Mouse (Mus musculus): ENCODE results near the gene Gpr61.

Gene Gpr61

DNA sequence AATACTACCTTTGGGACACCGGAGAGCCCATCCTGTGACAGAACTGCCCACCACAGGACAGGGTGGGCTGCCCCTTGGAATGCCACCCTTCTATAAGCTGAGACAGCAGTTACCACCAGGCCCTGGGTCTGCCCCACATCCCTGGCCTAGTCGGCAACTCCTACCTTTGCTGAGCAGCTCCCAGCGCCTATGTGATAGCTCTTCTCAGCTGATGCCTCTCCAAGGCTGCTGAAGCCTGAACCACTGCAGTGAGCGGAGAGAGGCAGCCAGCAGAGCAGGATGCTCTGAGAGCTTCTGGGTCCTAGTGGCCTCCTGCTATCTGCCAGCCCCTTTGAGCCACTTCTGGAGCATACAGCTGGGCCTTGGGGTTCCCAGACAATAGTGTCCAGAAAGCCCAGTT, at the start of gene Gpr61:
Gpr61 (minus strand) TSS at position 227 of the 400 bp plus-strand sequence.
- DNase-seq, result no peak

DNA sequence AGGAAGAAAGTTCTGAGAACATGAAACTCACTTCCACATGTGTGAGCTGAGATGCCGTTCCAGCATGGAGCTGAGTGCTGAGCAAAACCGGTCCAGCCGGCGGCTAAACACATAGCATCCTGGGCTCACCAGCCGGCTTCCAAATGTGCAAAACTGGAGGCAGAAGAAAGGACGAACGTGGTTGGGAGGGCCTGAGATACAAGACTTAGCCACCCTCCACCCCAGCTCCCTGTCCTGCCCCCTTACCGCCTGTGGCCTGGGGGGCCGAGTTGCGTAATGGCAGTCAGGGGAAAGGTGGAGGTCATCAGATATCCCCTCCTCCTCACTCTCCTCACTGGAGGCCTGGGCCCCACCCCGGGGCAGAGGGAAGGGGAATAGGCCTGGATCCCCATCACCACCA, 49.8 kb upstream of the Gpr61 start:
- no peak for DNase-seq

DNA sequence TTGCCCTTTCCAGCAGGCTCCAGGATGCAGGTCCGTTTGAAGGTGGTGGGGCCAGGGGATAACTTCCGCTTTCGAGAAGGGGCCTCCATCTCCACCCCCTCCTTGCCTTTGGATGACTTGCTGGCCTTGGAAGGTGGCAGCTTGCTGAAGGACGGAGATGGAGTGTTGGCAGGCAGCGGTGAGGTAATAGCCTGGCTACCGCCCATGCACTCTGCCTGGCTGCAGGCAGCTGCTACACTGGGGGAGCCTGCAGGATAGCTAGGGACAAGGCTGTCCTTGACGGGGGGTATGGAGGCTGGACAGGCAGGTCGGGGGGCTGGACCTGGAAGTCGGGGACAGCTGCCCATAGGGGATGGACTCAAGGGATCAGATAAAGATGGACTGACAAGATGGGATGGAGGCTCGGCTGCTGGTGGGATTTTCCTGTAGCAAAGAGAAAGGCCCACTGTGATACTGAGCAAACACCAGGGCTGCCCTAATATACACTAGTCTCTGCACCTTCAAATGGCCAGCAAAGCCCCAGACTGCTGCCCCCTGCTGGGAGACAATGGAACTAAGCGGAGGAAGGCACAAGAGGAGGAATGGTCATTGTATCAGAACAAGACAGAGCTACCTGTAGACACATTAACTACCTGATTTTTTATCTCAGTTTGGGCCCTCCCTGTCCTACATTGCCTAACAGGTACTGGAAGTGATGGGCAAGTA, 49.1 kb upstream of the Gpr61 start:
- DNase-seq, result peak; percentile 77

DNA sequence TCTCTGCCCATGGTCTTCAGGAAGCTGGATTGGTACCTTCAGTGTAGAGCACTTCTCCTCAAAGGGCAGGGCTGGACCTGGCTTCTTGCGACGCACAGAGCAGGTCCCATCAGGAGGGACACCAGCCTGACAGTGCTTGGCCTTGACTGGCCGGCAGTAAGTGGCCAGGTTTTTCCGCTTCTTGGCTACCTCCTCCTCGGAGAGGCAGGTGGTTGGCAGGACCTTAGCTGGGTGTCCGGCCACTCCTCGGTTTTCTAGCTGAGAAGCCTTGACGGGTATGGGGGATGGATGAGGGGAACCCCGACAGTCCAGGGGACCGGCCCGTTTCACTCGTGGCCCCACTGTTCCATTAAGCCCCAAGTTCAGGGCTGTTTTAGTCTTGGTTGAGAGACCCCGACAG, 48.5 kb upstream of the Gpr61 start:
- no peak for DNase-seq

DNA sequence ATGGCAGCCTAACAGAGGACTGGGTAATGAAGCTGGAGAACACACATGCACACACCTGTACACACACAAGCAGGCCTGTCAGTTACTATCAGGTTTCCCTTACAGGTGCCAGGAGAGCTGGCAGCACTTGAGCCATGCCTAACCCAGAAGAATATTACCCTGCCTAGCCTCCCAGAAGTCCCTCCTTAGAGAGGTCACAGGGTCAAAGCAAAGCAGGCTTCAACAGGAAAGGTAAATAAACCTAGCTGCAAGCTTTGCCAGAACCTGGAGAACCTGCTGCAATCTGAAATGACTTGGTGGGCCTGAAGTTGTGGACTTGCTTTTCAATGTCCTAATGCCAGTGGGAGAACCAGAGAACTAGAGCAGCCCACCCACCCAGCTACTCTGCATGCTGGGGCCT, 47.8 kb upstream of the Gpr61 start:
- DNase-seq, result no peak

DNA sequence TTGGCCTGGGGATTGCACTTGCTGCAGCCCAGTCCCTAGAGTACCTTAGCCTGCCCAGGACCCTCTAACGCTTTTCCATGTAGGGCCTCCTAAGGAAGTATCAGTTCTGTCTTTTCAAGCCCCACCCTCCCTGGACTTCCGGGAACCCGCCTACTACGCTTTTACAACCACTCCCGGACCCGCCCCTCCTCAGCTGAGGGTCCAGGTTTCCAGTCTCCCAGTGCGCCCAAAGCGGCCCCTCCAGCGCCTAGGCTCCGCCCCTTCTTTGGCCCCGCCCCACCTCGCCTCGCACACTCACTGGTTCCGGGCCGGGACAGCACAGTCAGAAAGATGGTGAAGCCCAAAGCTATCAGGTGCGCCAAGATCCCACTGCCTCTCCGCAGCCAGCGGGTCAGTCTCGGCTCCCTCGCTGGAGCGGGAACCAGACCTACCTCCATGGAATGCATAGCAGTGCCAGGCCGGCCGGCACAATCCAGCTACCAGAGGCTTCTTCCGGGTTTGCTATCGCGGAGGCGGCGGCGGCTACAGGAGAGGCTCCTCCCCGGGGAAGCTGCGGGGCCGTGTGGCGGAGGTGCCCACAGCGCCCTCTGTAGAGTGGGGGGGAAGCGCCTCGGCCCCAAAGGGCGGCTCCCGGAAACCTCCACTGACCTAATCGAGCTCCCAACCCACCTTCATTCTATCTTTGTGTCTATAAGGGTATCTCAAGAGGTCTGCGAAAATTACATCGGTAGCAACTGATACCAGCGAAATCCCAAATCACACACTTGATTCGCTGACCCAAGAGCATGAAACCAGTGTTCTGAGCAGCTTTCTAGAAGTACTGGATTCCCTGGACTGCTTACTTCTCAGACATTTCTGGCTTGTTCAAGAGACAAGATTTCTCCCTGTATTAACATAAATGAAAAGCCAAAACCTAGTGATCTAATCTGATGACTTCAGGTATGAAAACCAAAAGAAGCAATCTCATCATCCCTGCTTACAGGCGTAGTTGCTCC, 45.9 kb upstream of the Gpr61 start, which contains the start of gene Cyb561d1:
Cyb561d1 (minus strand) TSS at position 884 of the 995 bp plus-strand sequence.
- peak; percentile 94 for DNase-seq

DNA sequence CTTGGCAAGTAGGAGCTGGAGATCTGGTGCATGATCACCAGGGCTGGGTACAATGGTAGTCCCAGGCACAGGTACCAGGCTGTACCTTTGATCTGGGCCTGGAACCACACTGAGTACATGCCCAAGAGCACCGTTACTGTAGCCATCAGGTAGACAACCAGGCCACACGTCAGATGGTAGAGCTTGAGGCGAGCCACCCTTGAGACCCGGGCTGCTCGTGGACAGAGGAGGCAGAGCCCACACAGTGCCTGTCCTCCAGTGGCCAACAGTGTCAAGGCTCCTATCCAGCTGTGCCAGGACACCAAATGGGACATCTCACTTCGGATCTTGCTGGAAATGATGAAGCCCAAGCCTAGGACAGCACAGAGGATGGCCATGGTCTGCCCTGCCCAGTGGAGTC, 44.5 kb upstream of the Gpr61 start:
- DNase-seq, result no peak

DNA sequence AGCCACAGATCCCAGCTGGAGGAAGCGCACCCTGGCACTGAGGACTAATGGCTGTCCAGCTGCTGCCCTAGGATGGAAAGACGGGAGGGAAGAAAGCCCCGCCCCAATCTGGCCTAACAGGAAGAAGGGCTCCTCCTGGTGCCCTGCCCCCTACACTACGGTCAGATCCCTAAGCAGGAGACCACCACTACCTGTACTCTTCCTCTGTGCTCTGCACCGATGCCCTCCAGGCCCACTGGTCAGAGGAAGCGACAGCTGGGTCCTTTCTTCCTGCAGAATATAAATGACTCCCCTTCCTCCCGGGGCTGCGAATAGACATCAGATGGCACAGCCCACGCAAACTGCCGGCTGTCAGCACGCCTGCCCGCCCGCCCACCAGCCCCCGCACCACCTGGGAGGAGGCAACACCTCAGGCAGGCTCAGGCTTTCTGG, 42.4 kb upstream of the Gpr61 start:
- peak; percentile 79 for DNase-seq

DNA sequence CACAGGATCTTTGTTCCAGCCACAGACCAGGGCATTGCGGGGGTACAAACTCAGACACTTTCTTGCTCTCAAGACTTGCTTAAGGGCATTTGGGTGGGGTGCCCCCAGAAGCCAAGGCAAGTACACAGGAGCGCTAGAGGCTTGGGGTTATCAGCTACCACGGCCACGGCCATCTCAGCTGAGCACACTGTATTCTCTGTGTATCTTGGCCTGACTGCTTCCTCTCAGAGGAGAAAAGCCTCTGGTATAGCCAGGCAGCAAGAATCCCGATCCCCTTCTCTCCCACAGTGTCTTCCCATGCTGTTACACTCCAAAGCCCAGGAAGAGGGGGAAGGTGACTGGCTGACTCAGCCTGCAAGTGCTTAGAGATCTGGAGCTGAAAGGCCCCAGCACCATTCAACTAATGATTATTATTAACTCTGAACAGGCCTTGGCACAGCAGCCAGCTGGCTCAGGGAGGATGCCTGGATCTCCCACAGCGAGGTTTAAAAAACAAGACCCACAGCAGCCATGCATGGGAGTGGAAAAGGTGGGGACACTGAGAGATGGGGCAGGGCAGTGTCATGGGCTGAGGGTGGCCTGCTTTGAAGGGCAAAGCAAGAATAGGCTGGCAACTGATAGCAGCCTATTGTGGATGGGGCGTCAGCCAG, 41.4 kb upstream of the Gpr61 start:
- no peak for DNase-seq

DNA sequence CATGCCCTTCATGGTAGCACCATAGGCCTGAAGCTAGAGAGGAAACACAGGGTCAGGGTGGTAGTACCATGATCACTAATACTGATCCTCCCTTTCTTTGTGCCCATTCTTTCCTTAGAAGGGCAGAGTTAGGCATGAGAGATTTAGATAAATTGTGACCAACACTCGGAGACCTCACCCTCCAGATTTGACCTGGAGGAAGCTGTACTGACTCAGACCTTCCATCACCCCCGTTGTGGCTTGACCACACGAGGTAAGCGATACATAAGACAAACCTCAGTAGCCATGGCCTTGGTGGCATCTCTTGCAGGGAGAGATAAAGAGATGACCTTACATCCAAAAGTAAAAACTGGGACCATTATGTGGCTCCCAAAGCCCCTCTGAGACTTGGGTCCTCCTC, 40.6 kb upstream of the Gpr61 start:
- no peak for DNase-seq

DNA sequence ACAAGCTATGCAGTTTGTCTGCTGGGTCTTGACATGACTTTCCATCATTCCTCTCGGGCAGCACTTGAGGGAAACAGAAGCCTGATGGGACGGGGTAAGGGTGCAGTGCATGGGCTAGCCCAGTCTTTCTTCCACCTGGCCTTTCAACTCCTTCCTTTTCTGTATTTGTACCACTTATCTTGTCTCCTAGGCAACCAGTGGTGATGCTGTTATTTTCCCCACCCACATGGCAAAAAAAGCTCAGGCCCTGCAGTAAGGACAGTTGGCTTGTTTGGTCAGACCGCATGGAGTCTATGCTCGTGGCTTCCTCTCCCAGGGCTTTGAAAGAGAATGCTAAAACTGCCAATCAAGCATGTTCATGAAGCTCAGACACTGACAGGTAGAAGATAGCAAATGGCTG, 39.0 kb upstream of the Gpr61 start:
- no peak for DNase-seq

DNA sequence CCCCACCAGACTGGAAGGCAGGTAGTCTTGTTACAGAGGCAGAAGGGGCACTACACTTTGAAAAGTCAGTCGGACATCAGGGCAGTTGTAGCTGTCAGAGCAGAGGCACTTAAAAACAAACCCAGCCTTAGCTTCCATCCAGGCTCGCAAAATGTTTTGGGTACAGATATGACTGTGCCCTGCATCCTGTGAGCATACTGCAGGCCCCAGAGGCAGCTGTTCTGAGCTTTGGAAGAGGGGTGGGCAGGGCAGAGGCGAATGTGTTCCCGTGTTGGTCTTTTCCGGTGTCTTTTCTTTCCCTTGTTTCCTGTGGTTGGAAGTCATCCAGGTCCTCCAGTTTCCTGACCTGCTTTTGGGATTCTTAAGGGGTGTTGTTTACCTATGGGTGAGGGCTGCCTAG, 35.2 kb upstream of the Gpr61 start:
- DNase-seq, result no peak

DNA sequence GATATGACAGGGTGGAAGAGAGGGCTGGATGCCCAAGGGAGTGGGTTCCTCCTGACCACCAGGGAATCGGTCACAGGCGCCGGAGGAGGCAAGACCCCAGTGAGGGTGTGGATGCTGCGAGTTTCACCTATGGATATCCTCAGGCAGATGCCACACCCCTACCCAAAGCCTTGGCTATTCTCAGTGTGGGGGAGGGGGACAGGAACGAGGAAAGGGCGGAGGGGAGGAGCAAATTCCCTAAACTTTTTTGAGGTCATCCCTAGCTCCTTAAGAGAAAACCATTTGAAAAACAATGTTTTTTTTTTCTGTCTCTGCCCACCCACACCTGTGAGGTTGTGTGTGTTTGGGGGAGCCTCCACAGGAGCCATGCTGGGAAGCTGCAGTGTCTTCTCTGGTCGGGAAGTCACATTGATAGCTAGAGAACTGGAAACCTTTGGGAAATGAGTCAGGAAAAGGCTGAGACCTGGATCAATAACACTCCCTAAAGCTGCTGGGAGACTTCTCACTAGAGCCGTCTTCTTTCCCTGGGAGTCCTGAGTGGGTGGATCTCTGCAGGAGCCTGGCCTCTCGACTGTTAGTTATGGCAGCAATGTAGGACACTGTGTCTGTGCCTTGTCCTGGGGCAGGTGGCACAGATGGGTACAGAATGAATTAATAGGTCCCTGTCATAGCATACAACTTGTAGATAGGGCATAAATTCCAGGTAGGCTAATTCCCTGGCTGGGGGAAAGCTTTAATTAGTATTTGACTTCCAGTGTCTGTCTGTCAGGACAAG, 34.2 kb upstream of the Gpr61 start:
- no peak for DNase-seq

DNA sequence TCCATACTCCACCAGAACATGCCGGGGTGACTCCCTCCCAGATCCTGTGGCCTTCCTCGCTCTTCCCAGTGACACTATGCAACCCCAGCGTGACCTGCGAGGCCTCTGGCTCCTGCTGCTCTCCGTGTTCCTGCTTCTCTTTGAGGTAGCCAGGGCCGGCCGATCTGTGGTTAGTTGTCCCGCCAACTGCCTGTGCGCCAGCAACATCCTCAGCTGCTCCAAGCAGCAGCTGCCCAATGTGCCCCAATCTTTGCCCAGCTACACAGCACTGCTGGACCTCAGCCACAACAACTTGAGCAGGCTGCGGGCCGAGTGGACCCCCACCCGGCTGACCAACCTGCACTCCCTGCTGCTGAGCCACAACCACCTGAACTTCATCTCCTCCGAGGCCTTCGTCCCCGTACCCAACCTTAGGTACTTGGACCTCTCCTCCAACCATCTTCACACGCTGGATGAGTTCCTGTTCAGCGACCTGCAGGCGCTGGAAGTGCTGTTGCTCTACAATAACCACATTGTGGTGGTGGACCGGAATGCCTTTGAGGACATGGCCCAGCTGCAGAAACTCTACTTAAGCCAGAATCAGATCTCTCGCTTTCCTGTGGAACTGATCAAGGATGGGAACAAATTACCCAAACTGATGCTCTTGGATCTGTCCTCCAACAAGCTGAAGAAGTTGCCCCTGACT, 32.6 kb upstream of the Gpr61 start:
- no peak for DNase-seq

DNA sequence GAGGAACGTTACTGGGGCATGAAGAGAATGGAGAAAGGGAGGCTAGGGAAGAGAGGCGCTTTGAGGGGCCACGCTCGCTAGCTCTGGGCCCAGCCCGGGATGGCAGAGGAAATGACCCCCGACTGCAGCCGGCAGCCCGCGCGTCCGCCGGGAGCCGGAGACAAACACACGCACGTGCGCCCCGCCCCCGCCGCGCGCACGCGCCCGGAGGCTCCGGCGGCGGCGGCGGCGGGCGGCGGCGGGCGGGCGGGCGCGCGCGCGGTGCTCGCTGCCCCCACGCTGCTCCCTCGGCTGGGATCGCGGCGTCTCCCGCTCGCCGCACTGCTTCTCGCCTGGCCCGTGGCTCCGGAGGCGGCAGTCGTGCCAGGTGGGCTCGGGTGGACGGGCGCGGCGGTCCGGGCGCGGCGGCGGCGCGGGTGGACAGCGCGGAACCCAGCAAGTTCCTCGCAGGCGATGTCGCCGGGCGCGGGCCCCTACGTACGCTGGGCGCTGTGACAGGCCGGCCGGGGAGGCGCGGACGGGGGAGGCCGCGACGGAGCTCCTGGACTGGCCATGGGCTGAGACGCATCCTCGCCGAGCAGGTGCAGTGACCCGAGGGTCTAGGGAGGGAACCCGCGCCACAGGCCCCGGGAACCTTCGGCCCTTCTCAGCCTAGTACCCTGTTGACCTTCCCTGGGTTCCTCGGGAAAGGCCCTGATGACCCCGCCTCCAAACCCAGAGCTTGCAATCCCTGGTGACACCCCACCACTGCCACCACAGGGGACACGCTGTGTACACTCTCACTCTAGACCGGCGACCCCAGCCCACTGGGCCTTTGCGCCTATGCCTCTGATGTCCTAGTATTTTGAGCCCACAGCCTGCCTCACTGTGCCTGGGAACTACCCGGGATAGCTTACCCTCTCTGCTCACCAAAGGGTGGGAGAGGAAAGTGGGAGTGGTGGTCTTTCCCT, 31.7 kb upstream of the Gpr61 start, which contains the start of gene Amigo1:
Amigo1 (plus strand) TSS at position 238 of the 950 bp plus-strand sequence.
- peak; percentile 86 for DNase-seq

DNA sequence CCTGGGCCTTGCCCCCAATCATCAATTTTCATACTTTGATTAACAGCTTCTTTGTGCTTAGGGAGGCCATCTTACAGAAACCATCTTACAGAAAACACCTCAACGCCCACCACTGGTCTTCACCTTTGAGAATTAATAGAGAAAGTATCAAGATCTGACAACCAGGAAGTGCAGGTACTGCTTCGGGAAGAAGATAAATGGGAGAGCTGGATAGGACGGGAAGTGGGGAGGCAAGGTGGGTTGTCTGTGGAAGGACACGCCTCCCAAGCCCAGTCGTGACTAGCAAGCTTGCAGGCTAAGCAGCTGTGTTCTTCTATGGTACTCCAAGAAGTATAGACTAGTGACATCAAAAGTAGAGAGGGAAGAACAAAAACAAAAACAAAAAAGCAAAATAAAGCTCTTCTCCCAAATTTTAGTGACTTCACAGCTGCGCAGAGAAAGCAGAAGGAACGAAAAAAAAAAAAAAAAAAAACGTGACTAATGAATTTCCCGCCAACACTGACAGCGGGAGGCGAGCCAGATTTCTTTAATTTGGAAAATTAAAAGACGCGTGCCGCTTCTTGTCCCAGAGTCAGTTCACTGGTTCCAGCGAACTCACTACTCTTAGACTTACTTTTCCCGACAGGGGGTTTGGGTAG, 30.9 kb upstream of the Gpr61 start:
- DNase-seq, result no peak

DNA sequence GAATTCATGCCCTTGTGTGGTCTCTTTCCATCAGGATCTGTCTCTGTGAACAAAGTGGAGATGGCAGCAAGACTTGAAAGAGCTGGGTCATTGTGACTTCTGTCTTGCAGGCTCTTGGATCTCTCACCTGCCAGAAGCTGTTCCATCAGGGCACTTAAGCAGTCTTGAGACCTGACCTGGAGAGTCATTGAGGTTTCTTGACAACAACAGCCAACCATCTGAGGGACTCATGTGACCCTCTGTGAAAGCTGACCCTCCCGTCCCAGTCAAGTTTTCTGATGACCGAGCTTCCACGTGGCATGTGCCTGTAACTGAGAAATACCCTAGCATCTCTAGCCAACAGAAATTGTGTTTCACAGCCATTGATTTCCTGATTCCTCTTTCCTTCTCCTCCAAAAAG, 30.1 kb upstream of the Gpr61 start:
- no peak for DNase-seq

DNA sequence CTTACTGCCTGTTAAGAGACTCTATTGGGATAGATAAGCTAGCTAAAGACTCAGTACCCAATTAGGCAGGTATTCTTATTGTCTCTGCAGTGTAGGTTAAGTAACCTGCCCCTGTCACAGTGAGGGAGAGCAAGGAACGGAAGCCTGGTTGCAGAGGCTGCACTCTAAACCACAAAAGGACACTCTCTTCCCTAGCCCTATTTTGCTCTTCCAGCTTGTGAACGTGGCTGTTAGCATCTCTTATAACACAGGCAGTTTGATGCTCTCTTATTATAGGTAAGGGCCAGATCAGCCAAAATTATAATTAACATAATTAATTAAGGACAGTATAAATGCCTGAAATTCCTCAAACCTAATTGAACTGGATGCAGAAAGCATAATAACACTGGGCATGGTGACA, 25.8 kb upstream of the Gpr61 start:
- DNase-seq, result no peak

DNA sequence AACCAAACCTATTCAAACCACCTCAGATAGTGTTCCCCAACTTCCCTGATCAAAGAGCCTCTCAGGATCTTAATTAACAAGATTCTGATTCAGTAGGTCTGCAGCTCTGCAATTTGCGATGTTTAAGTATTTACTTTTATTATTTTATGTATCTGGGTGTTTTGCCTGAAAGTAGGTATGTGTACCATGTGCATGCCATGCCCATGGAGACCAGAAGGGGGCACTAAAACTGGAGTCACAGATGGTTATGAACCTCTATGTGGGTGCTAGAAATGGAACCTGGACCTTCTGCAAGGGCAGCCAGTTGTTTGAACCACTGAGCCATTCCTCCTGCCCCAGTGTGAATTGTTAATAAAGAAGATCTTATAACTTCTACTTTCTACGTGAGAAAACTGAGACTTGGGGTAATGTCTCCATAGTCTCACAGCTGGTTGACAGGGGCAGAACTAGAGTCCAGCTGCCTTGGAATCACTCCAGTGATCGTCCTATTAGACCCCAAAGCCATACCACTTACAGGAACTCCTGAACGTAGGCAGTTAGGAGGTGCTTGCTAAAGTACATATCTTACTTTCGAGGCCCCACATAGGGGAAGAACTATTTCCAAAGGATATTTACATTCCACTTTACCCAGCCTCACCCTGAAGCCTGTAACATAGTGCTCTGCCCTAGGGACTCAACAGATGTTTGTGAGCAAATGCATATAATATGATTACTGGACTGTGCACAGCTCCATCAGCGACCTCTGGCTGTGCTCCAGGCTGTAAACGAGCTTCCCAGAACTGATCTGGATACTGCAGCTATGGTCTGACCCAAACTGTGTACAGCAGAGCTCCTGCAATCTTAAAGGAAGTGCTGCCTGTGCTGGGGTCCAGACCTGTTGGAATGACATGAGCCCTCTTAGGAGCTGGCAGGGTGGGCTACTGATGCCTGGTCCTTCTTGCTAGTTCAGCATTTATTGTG, 24.4 kb upstream of the Gpr61 start:
- no peak for DNase-seq
